ENCODE assay signal across 7 mouse cellular contexts in genomic region chr2:143915600-143916135, GRCm38 (mm10). TPM values are rescaled to one million over a fixed set of nuclear protein-coding genes. Genes with fewer than 3 reads are reported as not detected.
A peak's percentile ranks its signal among the peaks of the same experiment; 100 is the strongest.
DNase-seq lines count a peak whose midpoint lies in the region; TF ChIP-seq lines count a peak whose summit lies in the region.

No protein-coding gene starts in this region.

- peak overlapping the region; percentile 93 for H3K4me3 ChIP-seq in embryonic fibroblast, embryonic 13.5 days (ENCODE audit: insufficient read depth, low read length)
- peak overlapping the region; percentile 96 for H3K4me3 ChIP-seq in lung, adult 2 months (replicated peaks; ENCODE audit: extremely low read depth, low read depth, low read length)
- peak overlapping the region; percentile 91 for H3K4me3 ChIP-seq in olfactory bulb, adult 2 months (ENCODE audit: insufficient read depth, low read depth, low read length)

- H3K4me1 ChIP-seq in embryonic fibroblast, embryonic 13.5 days (ENCODE audit: control insufficient read depth, insufficient read depth, low read length) = peaks cover 2% of the 10 kb centered on the region; the same call in 1 of the 2 replicates
- peaks cover 7% of the 10 kb centered on the region for H3K4me1 ChIP-seq in lung, adult 2 months (ENCODE audit: control insufficient read depth, insufficient read depth, low read length)
- 0 out of 2 replicates have a peak, but pooled peaks cover 2% of the 10 kb centered on the region for H3K4me1 ChIP-seq in olfactory bulb, adult 2 months (ENCODE audit: control insufficient read depth, insufficient read depth, low read length)

- no peak for TF ChIP-seq CTCF in embryonic fibroblast, embryonic 13.5 days (IDR thresholded peaks at IDR 0.05; ENCODE audit: borderline replicate concordance, insufficient read depth, low read length)
- no peak for TF ChIP-seq CTCF in lung, adult 2 months (IDR thresholded peaks at IDR 0.05; ENCODE audit: insufficient read depth, low read length)
- TF ChIP-seq CTCF in olfactory bulb, adult 2 months (IDR thresholded peaks at IDR 0.05; ENCODE audit: insufficient read depth, low read depth, low read length) = no peak

- DNase-seq in ovary, adult 18-20 months (ENCODE audit: low spot score) = peak; percentile 47
- no peak for DNase-seq in ovary, postnatal 36 days (ENCODE audit: low spot score)
- peak; percentile 72 for DNase-seq in adrenal gland, postnatal 14 days
- peak; percentile 68 for DNase-seq in induced T-regulatory cell, adult 2 months (ENCODE audit: low read depth)
- peak; percentile 56 for DNase-seq in lung, adult 2 months

- peak overlapping the region; percentile 95 for H3K27ac ChIP-seq in embryonic fibroblast, embryonic 13.5 days (ENCODE audit: insufficient read depth, low read length)
- H3K27ac ChIP-seq in olfactory bulb, adult 2 months (ENCODE audit: insufficient read depth, low read depth, low read length) = peak overlapping the region; percentile 77

- under 1% methylated on average over 32 of the region's 32 CpGs for WGBS in lung, adult 2 months
- WGBS in olfactory bulb, adult 2 months = under 1% methylated on average over 32 of the region's 32 CpGs

- TF ChIP-seq POLR2A in embryonic fibroblast, embryonic 13.5 days (IDR thresholded peaks at IDR 0.05; ENCODE audit: low read depth, low read length) = no peak; the same call in 1 of the 2 replicates
- peak; percentile 53; the same call in 1 of the 2 replicates for TF ChIP-seq POLR2A in lung, adult 2 months (IDR thresholded peaks at IDR 0.05; ENCODE audit: borderline replicate concordance, extremely low read depth, low read depth, low read length)
- TF ChIP-seq POLR2A in olfactory bulb, adult 2 months (IDR thresholded peaks at IDR 0.05; ENCODE audit: insufficient read depth, low read depth, low read length) = no peak

RNA-seq across cellular contexts. Expression of gene Dstn, which starts 0.5 kb away (rescaled TPM):
- 194 and 201 TPM in 2 replicates for total RNA-seq in adrenal gland, postnatal 14 days (2021)
- 875 and 1,137 TPM in 2 replicates for polyA plus RNA-seq in embryonic fibroblast, embryonic 13.5 days (2011; ENCODE audit: insufficient read length, low read depth, missing spikeins)
- polyA plus RNA-seq in lung, adult 2 months (2012; rRNA removed) = 46.2 and 80.1 TPM in 2 replicates
- polyA plus RNA-seq in olfactory bulb, adult 2 months (2012; ENCODE audit: insufficient read depth, insufficient read length, low replicate concordance, missing spikeins) = not detected in 2 replicates

RNA-seq across cellular contexts. Expression of gene Bfsp1, which starts 52.7 kb away (rescaled TPM):
- 0.74 and 0.94 TPM in 2 replicates for total RNA-seq in adrenal gland, postnatal 14 days (2021)
- 0.47 and 0.89 TPM in 2 replicates for polyA plus RNA-seq in embryonic fibroblast, embryonic 13.5 days (2011; ENCODE audit: insufficient read length, low read depth, missing spikeins)
- 1.3 and 1.5 TPM in 2 replicates for polyA plus RNA-seq in lung, adult 2 months (2012; rRNA removed)
- not detected in 2 replicates for polyA plus RNA-seq in olfactory bulb, adult 2 months (2012; ENCODE audit: insufficient read depth, insufficient read length, low replicate concordance, missing spikeins)

Comparison
In these comparisons a context has a peak if more than half of its experiments do, and no peak if none do; other contexts are left out.
1. RNA of gene Dstn, which starts 0.5 kb away (polyA plus RNA-seq): 875 to 1,137 TPM in embryonic fibroblast, embryonic 13.5 days; 46.2 to 80.1 TPM in lung, adult 2 months and not detected in olfactory bulb, adult 2 months; every median in the first group is over 10 times any median in the second.
2. Peak in every context shown above with its lines, with median percentiles within 50 percentile points of each other: H3K4me3 ChIP-seq.